Mouse (Mus musculus): ENCODE results near the gene Clcnka.

DNA sequence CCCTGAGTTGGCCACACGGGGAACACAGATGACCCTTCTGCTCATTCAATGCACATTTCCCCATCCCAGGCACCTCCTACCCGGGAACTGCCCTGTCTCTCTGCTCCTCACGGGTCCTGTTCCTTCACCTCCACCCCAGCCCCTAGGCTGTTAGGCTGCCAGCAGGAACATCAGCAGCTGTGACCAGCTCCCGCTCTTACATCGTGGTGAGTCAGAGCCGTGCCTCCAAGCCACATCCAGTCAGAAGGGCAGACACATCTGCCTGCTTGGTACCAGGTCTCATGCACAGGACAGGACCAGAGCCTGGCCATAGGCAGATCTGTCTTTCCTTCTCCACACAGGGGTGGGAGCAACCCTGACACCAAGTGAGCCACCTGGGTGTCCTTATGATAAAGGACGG is 32.6 kb downstream of the Clcnka start:
- TF ChIP-seq CTCF (IDR thresholded peaks at IDR 0.05; ENCODE audit: extremely low read depth, insufficient read length, insufficient replicate concordance, low read depth, low read length) (no peak), POLR2A (IDR thresholded peaks at IDR 0.05; ENCODE audit: low read depth, low read length) (no peak)
